Mouse (Mus musculus) cerebellum, adult 2 months (tissue): ENCODE data around the gene Nckap5. TPM values are rescaled to one million over a fixed set of nuclear protein-coding genes. Genes with fewer than 3 reads are reported as not detected.
A peak's percentile ranks its signal among the peaks of the same experiment; 100 is the strongest.

Experiments
- DNase-seq, 2 experiments: peaks; one replicate each; pipeline ENCODE4 v3.0.0; 2021
- H3K27ac ChIP-seq: fragments of 200-500 bp; 2 replicates; pipeline ENCODE4 v1.5.1; 2012; ENCODE audit warnings: low read length, control low read depth, inconsistent platforms; ENCODE audit not compliant: insufficient read depth
- H3K27me3 ChIP-seq: fragments of 200-500 bp; 2 replicates; pipeline ENCODE4 v1.6.1; 2012; ENCODE audit warnings: inconsistent platforms, mild to moderate bottlenecking, low read length, moderate library complexity; ENCODE audit not compliant: control insufficient read depth, insufficient read depth
- H3K4me1 ChIP-seq: fragments of 200-500 bp; 2 replicates; pipeline ENCODE4 v1.6.1; 2011; ENCODE audit warnings: low read length; ENCODE audit not compliant: control insufficient read depth, insufficient read depth
- H3K4me3 ChIP-seq: fragments of 200-500 bp; replicated peaks from 2 replicates; pipeline ENCODE3; 2011; ENCODE audit warnings: mild to moderate bottlenecking, low read depth, low read length, control low read depth; ENCODE audit not compliant: insufficient read depth
- CTCF ChIP-seq: fragments of 200-500 bp; IDR thresholded peaks from 2 replicates; pipeline ENCODE4 v1.5.1; 2011; ENCODE audit warnings: low read depth, mild to moderate bottlenecking, control low read depth, low read length, moderate library complexity, borderline replicate concordance; ENCODE audit not compliant: insufficient read depth
- POLR2A ChIP-seq: fragments of 200-500 bp; IDR thresholded peaks from 2 replicates; pipeline ENCODE4 v1.6.1; 2011; ENCODE audit warnings: low read length, control low read depth, borderline replicate concordance; ENCODE audit not compliant: insufficient read depth
- WGBS: fragments of 180-500 bp; shearing (Covaris S2); methylation state at CpG from one replicate; pipeline ENCODE4 v1.1.7; 2018; 5-methylcytosine and 5-hydroxymethylcytosine counted together
- polyA plus RNA-seq: library from polyadenylated mRNA; depleted of rRNA; stranded (reverse); fragments of >200 nt; gene quantifications from 2 replicates; pipeline ENCODE4 v1.2.3, GENCODE M21; 2012

The Nckap5 gene
- polyA plus RNA-seq, 1 experiment, result 2.1 TPM

DNA sequence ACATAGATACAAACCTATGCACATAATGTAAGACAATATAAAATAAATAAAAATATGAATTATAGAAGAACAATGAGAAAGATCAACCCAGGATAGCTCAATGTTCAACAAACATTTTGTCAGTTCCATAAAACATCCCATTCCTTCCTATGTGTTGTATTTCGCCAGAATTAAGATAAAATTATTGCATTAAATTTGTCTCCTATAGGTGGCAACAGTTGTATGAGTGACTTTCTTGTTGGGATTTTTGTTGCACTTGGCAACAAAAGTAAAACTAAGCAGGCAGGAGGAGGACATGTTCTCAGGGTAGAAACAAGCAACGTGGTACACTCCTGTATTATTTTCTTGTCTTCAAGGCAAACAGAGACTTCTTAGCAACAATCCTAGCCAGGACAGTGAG is 907.5 kb downstream of the Nckap5 start:
- Histone ChIP-seq H3K27ac (no peak overlapping the region), H3K4me3 (no peak overlapping the region), H3K27me3 (no peaks in the 10 kb centered on the region; the same call in 1 of the 2 replicates), H3K4me1 (no peaks in the 10 kb centered on the region)
- no peak for TF ChIP-seq POLR2A
- no peak for TF ChIP-seq CTCF
- WGBS, result 53% methylated on average over 2 of the region's 2 CpGs
- DNase-seq, result no peak

DNA sequence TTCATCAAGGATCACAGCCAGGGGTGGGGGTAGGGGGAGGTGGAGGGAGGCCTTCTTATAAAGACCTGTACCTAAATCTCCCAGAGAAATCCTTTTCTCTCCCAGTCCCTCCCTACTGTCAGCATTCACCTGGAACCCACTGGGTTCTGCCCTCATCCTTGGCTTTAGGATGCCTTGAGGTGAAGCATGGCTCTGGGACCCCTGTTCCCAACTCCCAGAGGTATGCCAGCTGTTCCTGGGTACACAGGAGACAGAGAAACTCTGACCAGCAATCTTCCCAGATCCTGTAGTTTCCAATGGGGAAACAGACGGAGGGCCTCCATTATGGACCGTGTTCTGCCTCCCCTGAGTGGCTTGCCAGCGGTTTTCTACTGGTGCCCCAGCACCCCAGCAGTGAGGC is 909.9 kb downstream of the Nckap5 start:
- H3K4me3 ChIP-seq, result no peak overlapping the region
- no peaks in the 10 kb centered on the region; the same call in 1 of the 2 replicates for H3K27me3 ChIP-seq
- no peak overlapping the region for H3K27ac ChIP-seq
- DNase-seq, result no peak
- no peak for TF ChIP-seq CTCF
- no peak for TF ChIP-seq POLR2A
- WGBS, result 92% methylated on average over 3 of the region's 3 CpGs
- no peaks in the 10 kb centered on the region for H3K4me1 ChIP-seq

DNA sequence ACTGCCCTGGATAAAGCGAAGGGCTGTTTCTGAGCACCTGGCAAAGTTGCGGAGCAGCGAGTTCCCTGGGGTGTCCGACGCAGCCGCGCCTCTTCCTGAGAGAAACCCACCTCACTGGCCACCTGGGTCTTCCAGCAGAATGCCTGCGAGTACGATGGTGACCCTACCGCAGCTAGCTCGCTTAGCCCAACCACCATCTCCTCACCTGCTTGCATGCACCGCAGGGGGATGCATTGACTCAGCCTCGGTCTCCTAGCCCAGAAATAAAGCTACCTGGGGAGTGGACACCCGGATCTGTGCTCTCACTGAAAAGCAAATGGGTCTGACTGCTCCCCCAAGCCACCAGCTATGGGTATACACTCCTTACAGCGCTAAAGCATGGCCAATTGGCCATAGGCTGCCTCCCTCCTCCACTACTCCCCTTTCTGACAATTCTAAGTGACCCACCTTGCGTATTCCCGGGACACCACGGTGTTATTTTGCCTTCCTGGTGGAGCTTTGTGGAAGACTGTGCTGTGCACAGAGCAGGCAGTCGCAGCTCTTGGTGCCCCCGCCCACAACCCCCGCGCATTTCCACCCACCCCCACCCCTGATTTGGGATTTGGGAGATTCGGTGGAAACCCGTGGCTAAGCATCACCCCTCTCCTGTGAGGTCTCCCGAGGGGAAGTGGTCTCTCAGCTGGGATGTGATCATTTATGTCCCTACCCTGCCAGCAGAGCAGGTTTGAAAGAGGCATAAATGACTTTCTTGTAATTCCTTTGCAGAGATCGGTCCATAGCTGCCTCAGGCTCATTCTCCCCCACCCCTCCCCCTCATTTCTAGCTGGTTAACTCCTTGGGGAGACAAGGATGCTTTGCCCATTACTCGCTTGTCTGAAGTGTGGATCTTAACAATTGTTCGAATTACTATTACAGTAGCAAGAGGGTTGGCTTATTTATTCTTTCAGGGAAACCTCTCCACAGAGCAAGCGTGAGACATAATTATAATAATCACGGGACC is 917.7 kb downstream of the Nckap5 start, which contains the start of gene Lypd1:
TSS of gene Lypd1 (minus strand) at position 501 of the 1,000 bp plus-strand sequence.
- H3K27ac ChIP-seq, result no peak within 1 kb of the TSS
- TF ChIP-seq CTCF (no peak), POLR2A (no peak)
- no peaks in the 10 kb centered on the region; the same call in 1 of the 2 replicates for H3K27me3 ChIP-seq
- H3K4me1 ChIP-seq, result no peaks in the 10 kb centered on the region
- peak in 1 of 2 experiments; percentile 10 for DNase-seq
- H3K4me3 ChIP-seq, result peak within 1 kb of the TSS; percentile 11
- WGBS, result 11% methylated on average over 30 of the region's 30 CpGs

DNA sequence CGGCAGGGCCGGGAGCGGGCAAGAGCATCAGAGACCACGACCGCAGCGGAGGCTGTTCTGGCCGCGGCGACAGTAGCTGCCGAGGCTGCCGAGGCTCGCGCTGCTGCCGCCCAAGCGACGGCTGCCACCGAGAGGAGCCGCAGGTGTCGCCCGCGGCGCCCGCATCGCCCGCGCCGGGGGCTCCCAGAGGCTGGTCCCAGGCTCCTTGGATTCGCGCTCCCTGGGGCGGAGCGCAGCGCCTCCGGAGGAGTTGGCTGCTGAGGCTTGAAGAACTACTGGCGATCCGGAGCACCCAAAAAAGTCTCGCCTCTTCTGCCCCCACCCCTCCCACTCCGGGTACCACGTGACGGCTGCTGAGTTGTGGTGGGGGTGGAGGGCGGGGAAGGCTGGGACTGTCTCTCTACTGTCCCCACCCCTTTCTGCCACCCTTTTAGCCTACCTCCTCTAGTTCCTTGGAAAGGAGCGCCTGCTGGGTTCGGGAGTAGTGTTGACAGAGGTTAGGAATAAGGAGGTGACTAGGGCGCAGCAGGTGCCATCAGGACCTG is 918.6 kb downstream of the Nckap5 start:
- Histone ChIP-seq H3K4me3 (peak overlapping the region; percentile 24), H3K27me3 (no peaks in the 10 kb centered on the region; the same call in 1 of the 2 replicates), H3K4me1 (no peaks in the 10 kb centered on the region), H3K27ac (no peak overlapping the region)
- DNase-seq, result peak in 1 of 2 experiments; percentile 13
- TF ChIP-seq POLR2A, result no peak
- TF ChIP-seq CTCF, result no peak
- WGBS, result 0% methylated on average over 43 of the region's 43 CpGs

DNA sequence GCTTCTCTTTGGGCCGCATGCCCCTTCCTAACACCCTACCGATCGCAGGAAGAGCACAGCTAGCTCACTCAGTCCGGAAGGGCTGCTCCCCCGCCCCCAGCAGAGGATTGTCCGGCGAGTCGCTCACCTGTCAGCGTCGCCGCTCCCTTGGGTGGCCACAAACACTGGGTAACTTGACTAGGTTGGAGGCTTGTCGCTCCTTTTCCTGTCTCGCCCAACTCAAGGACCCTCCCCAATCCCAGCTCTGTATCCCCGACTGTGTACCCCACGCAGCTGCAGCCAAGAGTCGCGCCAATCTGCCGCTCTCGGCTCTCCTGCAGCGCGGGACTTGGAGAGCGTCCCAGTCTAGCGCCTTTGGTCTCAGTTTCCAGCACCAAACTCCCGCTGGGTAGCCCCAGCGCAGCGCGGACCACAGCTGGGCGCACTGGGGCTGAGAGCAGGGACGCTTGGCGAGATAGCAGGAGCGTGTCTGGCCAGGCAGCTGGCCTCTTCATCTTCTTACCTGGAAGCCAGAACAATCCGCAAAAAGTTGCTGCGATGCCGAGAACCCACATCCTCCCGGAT is 919.2 kb downstream of the Nckap5 start:
- under 1% methylated on average over 35 of the region's 35 CpGs for WGBS
- TF ChIP-seq CTCF (no peak), POLR2A (no peak)
- peak overlapping the region; percentile 24 for H3K4me3 ChIP-seq
- peak; percentile 13 to 17 for DNase-seq
- H3K27me3 ChIP-seq, result no peaks in the 10 kb centered on the region; the same call in 1 of the 2 replicates
- H3K4me1 ChIP-seq, result no peaks in the 10 kb centered on the region
- H3K27ac ChIP-seq, result no peak overlapping the region

DNA sequence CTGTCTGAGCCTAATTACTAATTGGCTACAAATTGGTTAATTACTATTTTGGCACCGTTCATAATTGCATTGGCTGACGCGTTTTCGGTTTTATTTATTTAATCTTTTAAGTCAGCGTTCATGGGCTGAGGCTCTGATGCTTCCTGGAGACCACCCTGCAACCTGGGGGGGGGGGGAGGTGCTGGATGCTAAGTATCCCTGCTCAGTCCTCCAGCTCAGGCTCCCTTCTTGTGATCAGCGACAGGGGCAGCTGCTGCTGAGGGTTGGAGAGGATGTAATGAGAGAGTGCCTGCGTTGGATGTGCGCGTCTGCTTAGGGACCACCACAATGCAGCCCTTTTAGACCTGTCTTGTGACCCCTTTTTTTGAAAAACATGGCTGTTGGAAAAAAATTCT is 919.7 kb downstream of the Nckap5 start:
- TF ChIP-seq CTCF (no peak), POLR2A (no peak)
- Histone ChIP-seq H3K27ac (no peak overlapping the region), H3K27me3 (no peaks in the 10 kb centered on the region; the same call in 1 of the 2 replicates), H3K4me1 (no peaks in the 10 kb centered on the region), H3K4me3 (no peak overlapping the region)
- WGBS, result under 1% methylated on average over 9 of the region's 9 CpGs
- no peak for DNase-seq

DNA sequence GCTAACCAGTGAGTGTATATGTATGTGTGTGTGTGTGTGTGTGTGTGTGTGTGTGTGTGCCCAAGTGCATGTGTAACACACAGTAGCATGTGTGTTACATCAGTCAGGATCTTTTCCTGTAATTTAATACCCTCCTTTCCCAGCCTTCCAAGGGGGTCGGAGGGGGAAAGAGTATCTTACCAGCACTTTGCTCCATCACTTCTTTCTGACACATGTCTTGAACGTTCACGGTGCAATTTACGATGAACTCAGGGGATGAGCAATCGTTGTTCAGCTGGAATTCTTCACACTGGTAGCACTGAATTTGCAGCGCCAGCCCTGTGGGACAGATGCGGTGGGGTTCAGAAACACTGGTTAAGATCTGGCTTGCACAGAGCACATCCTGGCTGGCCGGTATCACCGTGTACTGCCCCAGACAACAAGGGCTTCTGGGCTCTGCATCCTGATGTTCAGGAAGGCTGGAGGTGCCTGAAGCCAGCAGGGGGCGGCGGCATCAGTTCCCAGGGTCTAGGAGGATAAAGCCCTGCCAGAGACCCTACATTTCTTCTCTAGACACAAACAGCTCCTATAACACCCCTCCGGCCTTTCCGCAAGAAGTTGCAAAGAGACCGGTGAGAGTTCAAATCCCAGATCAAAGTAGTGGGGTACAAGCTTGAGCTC is 920.3 kb downstream of the Nckap5 start:
- H3K4me1 ChIP-seq, result no peaks in the 10 kb centered on the region
- WGBS, result 7% methylated on average over 14 of the region's 14 CpGs
- no peak overlapping the region for H3K27ac ChIP-seq
- no peak for DNase-seq
- no peaks in the 10 kb centered on the region; the same call in 1 of the 2 replicates for H3K27me3 ChIP-seq
- no peak overlapping the region for H3K4me3 ChIP-seq
- no peak for TF ChIP-seq CTCF
- TF ChIP-seq POLR2A, result no peak
